Mouse (Mus musculus) right cerebral cortex, adult 18-20 months (tissue): ENCODE data around the gene Galnt2.
A peak's percentile ranks its signal among the peaks of the same experiment; 100 is the strongest.

Source experiments
- DNase-seq: peaks from one replicate; pipeline ENCODE4 v3.0.0; 2022; ENCODE audit warnings: mixed read lengths

The Galnt2 gene

GRCm38 (mm10) chr8:124239350-124239749 lies 8.2 kb downstream of the Galnt2 start:
- no peak for DNase-seq

DNA sequence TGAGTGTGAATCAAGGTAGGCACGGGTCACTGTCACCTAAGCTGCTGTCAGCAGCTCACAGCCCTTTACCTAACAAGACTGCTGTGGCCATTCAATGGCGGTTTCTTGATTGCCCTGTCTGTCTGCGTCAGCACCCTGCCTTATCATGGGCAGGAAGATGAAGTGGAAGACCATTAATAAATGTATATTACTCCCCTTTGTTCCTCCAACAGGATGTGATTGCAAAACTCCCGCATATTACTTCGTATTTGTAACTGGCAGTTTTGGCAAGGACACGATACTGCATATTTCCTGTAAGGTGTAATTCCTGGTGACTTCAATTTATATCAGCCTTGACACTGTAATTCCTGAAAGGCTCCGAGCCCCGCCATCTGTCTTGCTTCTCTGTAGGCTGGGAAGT lies 9.7 kb downstream of the Galnt2 start:
- DNase-seq: no peak

GRCm38 (mm10) chr8:124242208-124242607 lies 11.0 kb downstream of the Galnt2 start:
- DNase-seq: no peak

- no peak for DNase-seq
Observed at GRCm38 (mm10) chr8:124242913-124243312, 11.7 kb downstream of the Galnt2 start.

DNA sequence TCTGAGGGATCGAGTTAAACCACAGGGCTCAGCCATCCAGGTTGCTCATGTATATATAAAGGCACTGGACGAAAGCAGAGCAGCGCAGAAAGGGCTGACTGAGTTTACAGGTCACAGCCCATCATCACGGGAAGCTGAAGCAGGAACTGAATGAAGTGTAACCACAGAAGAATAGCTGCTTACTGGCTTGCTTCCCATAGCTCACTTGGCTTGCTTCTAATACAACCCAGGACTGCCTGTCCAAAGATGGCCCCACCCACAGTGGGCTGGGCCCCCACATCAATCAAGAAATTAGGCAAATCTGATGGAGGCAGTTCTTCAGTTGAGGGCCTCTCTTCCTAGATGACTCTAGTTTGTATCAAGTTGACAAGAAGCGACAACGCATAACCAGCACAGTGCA lies 16.4 kb downstream of the Galnt2 start:
- DNase-seq: no peak

DNA sequence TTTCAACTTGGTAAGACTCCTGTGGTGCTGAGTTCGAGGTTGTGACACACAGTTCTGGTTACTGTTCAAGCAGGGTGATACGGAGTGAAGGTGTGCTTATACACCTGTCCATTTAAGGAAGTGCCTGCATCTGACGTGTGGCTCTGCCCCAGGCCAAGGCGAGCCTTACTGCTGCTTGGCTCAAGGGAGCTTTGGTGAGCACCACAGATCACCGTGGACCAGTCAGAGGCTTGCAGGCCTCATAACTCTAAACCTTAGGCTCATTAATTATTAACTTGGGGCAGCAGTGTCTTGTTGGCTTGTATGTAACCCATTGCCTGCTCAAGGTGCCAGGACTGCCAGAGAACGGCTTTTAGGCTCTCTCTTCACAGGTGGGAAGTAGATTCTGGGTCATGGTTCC lies 17.5 kb downstream of the Galnt2 start:
- no peak for DNase-seq

- no peak for DNase-seq
Observed at GRCm38 (mm10) chr8:124250255-124250654, 19.1 kb downstream of the Galnt2 start.

DNA sequence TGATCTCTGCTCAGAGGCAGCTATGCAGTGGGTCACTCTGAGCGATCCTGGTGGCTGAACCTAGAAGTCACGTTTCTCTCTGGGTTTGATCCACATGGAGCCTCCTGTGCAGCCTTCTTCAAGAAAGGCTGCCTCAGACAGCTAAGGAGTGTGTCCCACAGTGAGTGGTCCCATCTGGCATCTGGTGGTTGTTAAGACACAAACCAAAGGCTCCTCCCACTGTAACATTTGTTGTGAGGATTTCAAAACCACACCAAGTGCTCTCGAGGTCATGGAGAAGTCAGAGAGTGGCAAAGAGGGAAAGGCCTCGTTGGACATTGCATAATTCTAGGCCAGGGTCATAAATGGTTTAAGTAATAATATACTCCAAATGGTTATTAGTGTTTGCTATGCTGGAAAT lies 19.6 kb downstream of the Galnt2 start:
- DNase-seq: no peak

DNA sequence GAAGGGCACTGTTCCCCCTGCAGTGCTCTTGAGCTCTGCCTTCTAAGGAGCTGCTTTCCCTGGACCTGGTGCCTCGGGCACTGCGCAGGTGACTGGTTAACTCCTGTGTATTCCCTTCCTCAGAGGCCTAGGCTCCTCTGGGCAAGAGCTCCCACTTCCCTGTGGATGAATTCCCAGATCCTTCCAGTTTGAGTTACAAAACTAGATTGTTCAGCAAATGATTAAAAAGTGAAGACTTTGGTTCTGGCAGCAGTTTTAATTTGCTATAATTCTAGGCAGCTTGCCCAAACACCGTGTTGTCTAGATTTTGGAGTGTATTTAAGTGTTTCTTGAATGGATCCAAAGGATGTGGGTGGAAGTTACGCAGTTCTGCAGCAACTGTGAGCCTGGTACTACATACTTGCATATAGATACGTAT lies 21.4 kb downstream of the Galnt2 start:
- peak; percentile 32 for DNase-seq

DNA sequence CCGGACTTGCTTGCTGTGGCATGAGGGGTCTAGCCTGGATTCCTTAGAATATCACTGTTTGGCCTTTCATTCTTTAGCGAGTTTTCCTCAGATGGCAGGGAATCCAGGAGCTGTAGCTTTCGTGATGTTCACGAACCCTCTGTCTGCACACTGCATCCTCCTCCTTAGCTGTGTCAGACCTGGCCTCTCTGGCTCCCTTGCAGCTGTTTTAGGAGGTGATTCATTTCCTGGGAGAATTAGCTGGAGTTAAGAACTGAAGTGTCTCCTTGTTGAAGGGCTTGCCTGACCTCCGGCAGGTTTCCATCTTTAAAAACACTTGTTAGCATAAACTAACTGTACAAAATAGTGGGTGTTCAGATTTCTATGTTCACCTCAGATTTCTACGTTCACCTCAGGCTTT lies 22.7 kb downstream of the Galnt2 start:
- DNase-seq: no peak

- DNase-seq: no peak
Observed at GRCm38 (mm10) chr8:124256841-124257240, 25.6 kb downstream of the Galnt2 start.

DNA sequence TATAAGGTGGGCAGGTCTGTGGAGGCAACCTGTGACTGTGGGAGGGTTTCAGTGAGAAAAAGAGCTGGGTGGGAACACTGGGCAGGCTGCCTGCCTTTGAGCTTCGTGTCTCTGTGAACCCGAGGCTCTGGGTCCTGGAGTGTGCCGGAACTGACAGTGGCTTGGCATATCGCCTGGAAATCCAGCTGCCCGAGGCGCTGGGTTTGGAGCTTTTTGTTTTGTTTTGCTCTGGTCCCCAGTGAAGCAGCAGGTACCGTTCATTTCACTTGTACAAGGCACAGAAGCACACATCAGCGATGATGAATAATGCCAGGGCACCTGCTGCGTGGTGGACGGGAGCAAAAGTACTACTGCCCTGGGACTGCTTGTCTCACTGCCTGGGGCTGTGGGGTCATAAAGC lies 26.2 kb downstream of the Galnt2 start:
- peak; percentile 63 for DNase-seq

- no peak for DNase-seq
Observed at GRCm38 (mm10) chr8:124259146-124259545, 28.0 kb downstream of the Galnt2 start.

- no peak for DNase-seq
Observed at GRCm38 (mm10) chr8:124259925-124260324, 28.7 kb downstream of the Galnt2 start.

DNA sequence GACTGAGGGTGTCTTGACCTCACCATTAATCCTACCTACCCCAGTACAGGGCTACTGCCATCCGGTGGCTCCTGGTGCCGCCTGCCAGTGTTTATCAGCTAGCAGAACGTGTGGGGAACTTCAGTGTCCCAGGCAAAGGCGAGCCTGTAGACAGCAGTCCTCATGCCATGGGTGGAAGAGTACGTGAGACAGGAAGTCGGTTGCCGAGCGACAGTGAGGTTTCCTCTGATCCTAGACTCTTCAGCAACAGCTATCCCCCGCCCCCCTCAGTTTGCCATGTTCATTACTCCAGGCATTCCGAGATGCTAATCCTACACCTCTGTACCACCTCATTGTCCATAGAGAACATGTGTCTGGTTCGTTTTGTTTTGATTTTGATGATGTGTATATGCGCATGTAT lies 29.2 kb downstream of the Galnt2 start:
- no peak for DNase-seq

DNA sequence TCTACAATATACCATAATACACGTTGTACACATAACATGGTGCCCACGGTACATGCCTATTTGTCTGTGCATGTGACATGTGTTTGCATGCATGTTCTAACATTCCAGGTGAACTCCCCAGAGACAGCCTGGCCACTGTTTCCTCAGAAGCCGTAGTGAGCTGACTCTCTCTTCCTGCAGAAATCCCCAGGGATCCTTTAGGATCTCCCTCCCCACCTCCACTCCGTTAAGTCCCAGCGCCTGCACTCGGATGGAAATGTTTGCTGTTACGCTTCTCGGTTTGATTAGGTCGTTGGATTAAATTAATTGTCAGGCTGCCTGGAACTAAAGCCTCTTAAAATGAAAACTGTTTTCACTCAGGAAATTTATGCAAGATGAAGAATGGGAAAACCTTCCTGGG lies 31.9 kb downstream of the Galnt2 start:
- no peak for DNase-seq

- no peak for DNase-seq
Observed at GRCm38 (mm10) chr8:124264032-124264431, 32.8 kb downstream of the Galnt2 start.

GRCm38 (mm10) chr8:124264671-124265070 lies 33.5 kb downstream of the Galnt2 start:
- DNase-seq: no peak

- no peak for DNase-seq
Observed at GRCm38 (mm10) chr8:124265130-124265529, 33.9 kb downstream of the Galnt2 start.

GRCm38 (mm10) chr8:124265798-124266197 lies 34.6 kb downstream of the Galnt2 start:
- DNase-seq: no peak

DNA sequence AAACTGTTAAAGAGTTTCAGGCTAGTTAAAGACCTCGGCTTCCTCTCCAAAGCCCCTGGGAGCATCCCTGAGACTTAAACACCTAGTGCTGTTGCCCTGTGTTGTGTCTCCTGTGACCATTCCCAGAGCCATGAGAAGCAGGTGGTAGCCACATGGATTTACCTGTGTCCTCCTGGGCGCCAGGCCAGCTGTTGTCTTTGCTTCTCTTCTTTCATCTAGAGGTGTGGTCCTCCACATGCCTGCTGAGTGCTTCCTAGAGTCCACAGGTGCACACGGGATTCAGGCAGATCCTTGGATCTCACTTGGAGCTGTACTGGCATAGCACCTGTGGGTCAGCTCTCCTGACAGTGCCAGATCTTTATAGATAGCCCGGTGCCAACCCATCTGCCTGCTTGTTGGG lies 36.0 kb downstream of the Galnt2 start:
- DNase-seq: no peak

DNA sequence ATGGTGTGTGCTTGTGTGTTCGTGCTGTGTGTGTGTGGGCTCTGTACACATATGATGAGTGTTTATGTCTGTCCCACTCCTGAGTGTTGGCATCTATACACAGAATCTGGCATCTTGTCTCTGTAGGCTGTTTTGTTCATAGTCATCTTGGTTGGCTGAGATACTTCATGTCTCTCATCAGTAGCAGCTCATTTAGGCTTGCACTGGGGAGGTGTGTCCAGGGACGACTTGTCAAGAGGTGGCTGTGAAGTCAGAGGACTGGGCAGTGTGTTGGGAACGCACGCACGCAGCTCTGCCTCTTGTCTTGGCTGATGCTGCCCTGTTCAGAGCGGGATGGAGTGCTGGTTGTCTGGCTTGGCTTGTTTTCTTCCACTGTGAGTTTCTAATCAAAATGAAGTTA lies 39.3 kb downstream of the Galnt2 start:
- DNase-seq: no peak

DNA sequence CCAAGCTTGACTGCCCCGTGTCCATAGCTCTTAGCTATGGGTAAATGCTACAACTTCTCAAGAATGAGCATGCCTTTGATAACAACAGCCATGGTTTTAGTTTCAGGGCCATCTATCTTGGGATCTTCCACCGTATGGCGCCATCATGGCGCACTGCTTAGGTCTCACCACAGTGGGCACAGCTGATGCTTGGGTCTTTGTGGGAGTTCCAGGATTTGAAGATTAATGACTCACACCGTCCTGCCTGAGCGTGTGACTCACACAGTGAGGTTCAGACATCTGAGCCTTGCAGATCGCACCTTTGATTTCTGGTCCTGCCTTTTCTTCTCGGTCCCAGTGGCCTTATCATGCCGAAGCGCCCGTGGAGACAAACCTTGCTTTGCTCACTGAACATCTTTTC lies 39.7 kb downstream of the Galnt2 start:
- DNase-seq: no peak

DNA sequence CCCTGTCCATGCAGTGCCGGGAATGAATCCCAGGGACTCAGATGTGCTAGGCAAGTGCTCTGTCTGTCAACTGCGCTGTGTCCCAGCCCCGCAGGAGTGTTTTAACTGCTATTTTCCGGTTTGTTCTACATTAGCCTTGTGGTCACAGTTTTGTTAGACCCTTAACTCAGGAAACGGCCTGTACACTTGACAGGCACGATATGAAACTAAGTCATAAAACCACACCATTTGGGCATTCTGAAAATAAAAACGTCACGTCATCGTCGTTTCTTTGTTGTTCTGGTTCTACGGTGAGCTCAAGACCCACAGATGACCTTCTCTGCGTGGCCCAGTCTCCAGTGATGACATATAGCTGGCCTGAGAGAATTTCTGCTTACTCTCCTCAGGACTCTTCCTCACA lies 40.3 kb downstream of the Galnt2 start:
- DNase-seq: no peak

DNA sequence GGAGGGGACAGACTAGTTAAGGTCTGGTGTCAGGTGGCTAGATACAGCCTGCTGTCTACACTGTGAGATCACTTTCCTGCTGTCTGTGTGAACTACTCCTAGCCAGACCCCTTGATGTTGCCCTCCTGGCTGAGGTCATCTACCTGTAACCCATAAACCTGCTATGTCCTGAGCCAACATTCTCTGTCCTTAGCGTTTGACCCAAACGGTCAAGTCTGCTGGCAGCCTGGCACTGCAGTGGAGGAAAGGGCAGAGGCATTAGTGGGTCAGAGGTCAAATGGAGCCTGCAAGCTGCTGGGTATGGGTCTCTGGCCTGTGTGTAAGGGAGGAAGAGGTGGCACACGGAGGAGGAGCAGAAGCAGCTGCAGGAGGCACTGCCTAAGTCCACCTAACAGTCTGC lies 41.6 kb downstream of the Galnt2 start:
- DNase-seq: no peak

DNA sequence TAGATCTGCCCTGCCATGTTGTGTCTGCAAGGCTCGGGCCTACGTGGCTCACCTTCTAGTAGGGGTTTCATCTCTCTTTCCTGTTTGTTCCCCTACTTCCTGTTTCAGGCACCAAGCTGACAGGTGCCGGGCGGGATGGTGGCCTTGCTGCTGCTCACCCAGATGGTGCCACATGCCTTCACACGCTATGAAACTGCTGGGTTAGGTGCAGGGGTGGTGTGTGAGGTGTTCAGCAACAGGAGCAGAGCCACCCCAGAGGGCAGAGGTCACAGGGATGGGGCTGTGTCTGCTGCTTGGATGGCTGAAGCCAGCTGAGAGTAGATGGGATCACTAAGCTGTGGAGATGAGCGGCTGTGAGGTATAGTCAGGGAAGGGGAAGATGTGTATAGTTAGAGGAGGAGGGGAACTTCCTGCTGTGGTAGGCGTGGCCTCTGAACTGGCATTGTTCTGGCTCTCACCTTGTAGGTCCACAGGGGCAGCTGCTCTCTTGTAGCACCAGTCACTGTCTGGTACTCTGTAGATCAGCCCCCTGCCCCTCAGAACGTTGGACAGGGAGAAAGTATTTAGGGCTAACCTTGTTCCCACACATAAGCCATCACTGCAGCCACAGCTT lies 42.5 kb downstream of the Galnt2 start:
- DNase-seq: no peak
